Mouse (Mus musculus) kidney, postnatal 0 days (tissue): Measurements from ENCODE around the gene Crebrf. TPM values are rescaled to one million over a fixed set of nuclear protein-coding genes. Genes with fewer than 3 reads are reported as not detected.

Experiments
- ATAC-seq: fragments of 200-750 bp; cut with Nextera tagmentation; replicated peaks from 2 replicates; pipeline ENCODE4 v1.8.0; 2017; ENCODE audit warnings: low read depth, moderate number of reproducible peaks, moderate TSS enrichment, moderate library complexity; ENCODE audit not compliant: low FRiP score
- DNase-seq: peaks from one replicate; pipeline ENCODE4 v3.0.0-alpha.2; 2016; ENCODE audit warnings: low spot score
- H3K27ac ChIP-seq: fragments of 300-500 bp; sonication (generic); 2 replicates; pipeline ENCODE4 v1.5.1; 2014; ENCODE audit warnings: mild to moderate bottlenecking
- H3K27me3 ChIP-seq: fragments of 300-500 bp; sonication (generic); 2 replicates; pipeline ENCODE4 v1.6.1; 2014; ENCODE audit warnings: low read length, mixed read lengths; ENCODE audit not compliant: insufficient read depth
- H3K36me3 ChIP-seq: fragments of 300-500 bp; sonication (generic); 2 replicates; pipeline ENCODE4 v1.6.1; 2014; ENCODE audit warnings: low read length, mixed read lengths; ENCODE audit not compliant: insufficient read depth
- H3K4me1 ChIP-seq: fragments of 300-500 bp; sonication (generic); replicated peaks from 2 replicates; pipeline ENCODE4 v1.6.1; 2014; ENCODE audit warnings: antibody characterized with exemption, low read length, mixed read lengths; ENCODE audit not compliant: insufficient read depth
- H3K4me2 ChIP-seq: fragments of 300-500 bp; sonication (generic); 2 replicates; pipeline ENCODE4 v1.6.1; 2014; ENCODE audit warnings: mild to moderate bottlenecking, low read length, moderate library complexity, mixed read lengths
- H3K4me3 ChIP-seq: fragments of 300-500 bp; sonication (generic); replicated peaks from 2 replicates; pipeline ENCODE4 v1.5.1; 2014; ENCODE audit warnings: low read depth, low read length
- H3K9ac ChIP-seq: fragments of 300-500 bp; sonication (generic); 2 replicates; pipeline ENCODE4 v1.6.1; 2014; ENCODE audit warnings: low read depth, low read length
- H3K9me3 ChIP-seq: fragments of 300-500 bp; sonication (generic); replicated peaks from 2 replicates; pipeline ENCODE4 v1.6.1; 2016; ENCODE audit warnings: low read length, inconsistent platforms, mixed read lengths
- CTCF ChIP-seq: IDR thresholded peaks from 2 replicates; pipeline ENCODE4 v1.5.1; 2016; ENCODE audit warnings: antibody characterized with exemption, low read depth, mild to moderate bottlenecking, moderate library complexity
- WGBS: fragments of 180-500 bp; shearing (Covaris S2); extraction: QIAGEN DNeasy Blood & Tissue Kit; methylation state at CpG from one replicate; pipeline ENCODE4 v1.1.7; 2014; 5-methylcytosine and 5-hydroxymethylcytosine counted together
- polyA plus RNA-seq: library from polyadenylated mRNA; unstranded; fragments of >200 nt; fragmentation: Nextera tagmentation; extraction: Ambion mirVana; gene quantifications from 2 replicates; pipeline ENCODE4 v1.2.1, GENCODE M21; 2015

The Crebrf gene
- polyA plus RNA-seq, 1 experiment from 2014 or later = 17.6 TPM

GRCm38 (mm10) chr17:26677711-26678637, 37.5 kb upstream of the Crebrf start:
- no peak for TF ChIP-seq CTCF
- Histone ChIP-seq H3K9me3 (no peaks in the 10 kb centered on the region), H3K9ac (no peak overlapping the region), H3K4me3 (0 out of 2 replicates have a peak overlapping the region, but pooled peaks have one; percentile 0), H3K27ac (peak overlapping the region; percentile 60), H3K36me3 (no peaks in the 10 kb centered on the region), H3K4me2 (peak overlapping the region; percentile 57), H3K4me1 (peaks cover 6% of the 10 kb centered on the region; the same call in 1 of the 2 replicates), H3K27me3 (no peaks in the 10 kb centered on the region)
- 72% methylated on average over 7 of the region's 7 CpGs for WGBS
- DNase-seq (no peak), ATAC-seq (no peak)

GRCm38 (mm10) chr17:26681276-26681675, 34.2 kb upstream of the Crebrf start:
- WGBS = 94% methylated on average over 6 of the region's 6 CpGs

GRCm38 (mm10) chr17:26686334-26687000, 29.0 kb upstream of the Crebrf start:
- WGBS = 74% methylated on average over 17 of the region's 17 CpGs
- DNase-seq (no peak), ATAC-seq (0 out of 2 replicates have a peak, but pooled peaks have one; percentile 13)
- Histone ChIP-seq H3K9me3 (no peaks in the 10 kb centered on the region), H3K36me3 (0 out of 2 replicates have a peak, but pooled peaks cover 3% of the 10 kb centered on the region), H3K27ac (0 out of 2 replicates have a peak overlapping the region, but pooled peaks have one; percentile 31), H3K4me1 (no peaks in the 10 kb centered on the region), H3K4me2 (no peak overlapping the region), H3K4me3 (no peak overlapping the region), H3K9ac (no peak overlapping the region), H3K27me3 (no peaks in the 10 kb centered on the region)
- no peak for TF ChIP-seq CTCF

More at GRCm38 (mm10) chr17:26681276-26681675, 34.2 kb upstream of the Crebrf start:
- DNase-seq (no peak), ATAC-seq (no peak)
- TF ChIP-seq CTCF = peak; percentile 26; the same call in 1 of the 2 replicates
- no peaks in the 10 kb centered on the region for H3K9me3 ChIP-seq
- H3K4me3 ChIP-seq = no peak overlapping the region
- no peak overlapping the region for H3K9ac ChIP-seq
- H3K27me3 ChIP-seq = no peaks in the 10 kb centered on the region
- H3K36me3 ChIP-seq = 0 out of 2 replicates have a peak, but pooled peaks cover 3% of the 10 kb centered on the region
- H3K4me1 ChIP-seq = peaks cover 6% of the 10 kb centered on the region; the same call in 1 of the 2 replicates
- H3K27ac ChIP-seq = no peak overlapping the region
- H3K4me2 ChIP-seq = no peak overlapping the region

- Histone ChIP-seq H3K27me3 (no peaks in the 10 kb centered on the region), H3K9ac (no peak overlapping the region), H3K4me3 (no peak overlapping the region), H3K27ac (no peak overlapping the region), H3K9me3 (no peaks in the 10 kb centered on the region), H3K36me3 (peaks cover 3% of the 10 kb centered on the region; the same call in 1 of the 2 replicates), H3K4me2 (no peak overlapping the region), H3K4me1 (no peaks in the 10 kb centered on the region)
- 77% methylated on average over 8 of the region's 8 CpGs for WGBS
- no peak for TF ChIP-seq CTCF
- ATAC-seq = no peak
- DNase-seq = no peak
These were observed 26.4 kb upstream of the Crebrf start for GRCm38 (mm10) chr17:26688795-26689735.

GRCm38 (mm10) chr17:26689810-26690209, 25.6 kb upstream of the Crebrf start:
- 83% methylated on average over 2 of the region's 2 CpGs for WGBS
- no peak for DNase-seq
- no peaks in the 10 kb centered on the region for H3K4me1 ChIP-seq
- H3K9ac ChIP-seq = no peak overlapping the region
- no peaks in the 10 kb centered on the region for H3K9me3 ChIP-seq
- no peak for ATAC-seq
- no peak overlapping the region for H3K4me3 ChIP-seq
- no peaks in the 10 kb centered on the region for H3K27me3 ChIP-seq
- H3K4me2 ChIP-seq = no peak overlapping the region
- H3K36me3 ChIP-seq = no peaks in the 10 kb centered on the region; the same call in 1 of the 2 replicates
- TF ChIP-seq CTCF = no peak
- no peak overlapping the region for H3K27ac ChIP-seq
